Mouse (Mus musculus) neural tube, embryonic 15.5 days (tissue): ENCODE data around the gene Gm10837. TPM values are rescaled to one million over a fixed set of nuclear protein-coding genes. Genes with fewer than 3 reads are reported as not detected.
A peak's percentile ranks its signal among the peaks of the same experiment; 100 is the strongest.

Experiments
- ATAC-seq: fragments of 200-750 bp; cut with Nextera tagmentation; 2 replicates; pipeline ENCODE4 v1.8.0; 2017; ENCODE audit warnings: mild to moderate bottlenecking, moderate TSS enrichment, moderate library complexity; ENCODE audit not compliant: low FRiP score
- H3K27ac ChIP-seq: fragments of 300-500 bp; sonication (generic); replicated peaks from 2 replicates; pipeline ENCODE4 v1.5.1; 2015; ENCODE audit warnings: mild to moderate bottlenecking, inconsistent platforms
- H3K27me3 ChIP-seq: fragments of 300-500 bp; sonication (generic); replicated peaks from 2 replicates; pipeline ENCODE4 v1.6.1; 2015; ENCODE audit warnings: inconsistent platforms
- H3K36me3 ChIP-seq: fragments of 300-500 bp; sonication (generic); 2 replicates; pipeline ENCODE4 v1.6.1; 2015; ENCODE audit warnings: inconsistent platforms
- H3K4me1 ChIP-seq: fragments of 300-500 bp; sonication (generic); 2 replicates; pipeline ENCODE4 v1.6.1; 2015; ENCODE audit warnings: inconsistent platforms
- H3K4me2 ChIP-seq: fragments of 300-500 bp; sonication (generic); 2 replicates; pipeline ENCODE4 v1.6.1; 2015; ENCODE audit warnings: inconsistent platforms, mild to moderate bottlenecking, moderate library complexity
- H3K4me3 ChIP-seq: fragments of 300-500 bp; sonication (generic); replicated peaks from 2 replicates; pipeline ENCODE4 v1.5.1; 2015; ENCODE audit warnings: mild to moderate bottlenecking, inconsistent platforms
- H3K9ac ChIP-seq: fragments of 300-500 bp; sonication (generic); replicated peaks from 2 replicates; pipeline ENCODE4 v1.6.1; 2015; ENCODE audit warnings: mild to moderate bottlenecking, inconsistent platforms
- H3K9me3 ChIP-seq: fragments of 300-500 bp; sonication (generic); replicated peaks from 2 replicates; pipeline ENCODE4 v1.6.1; 2016; ENCODE audit warnings: inconsistent platforms
- WGBS: fragments of 180-500 bp; shearing (Covaris S2); methylation state at CpG from one replicate; pipeline ENCODE4 v1.1.7; 2015; ENCODE audit warnings: mixed read lengths; 5-methylcytosine and 5-hydroxymethylcytosine counted together
- polyA plus RNA-seq: library from polyadenylated mRNA; unstranded; fragments of >200 nt; fragmentation: Nextera tagmentation; extraction: Ambion mirVana; gene quantifications from 2 replicates; pipeline ENCODE4 v1.2.1, GENCODE M21; 2015

Gene Gm10837
- polyA plus RNA-seq, 1 experiment from 2014 or later, result 0.23 TPM

GRCm38 (mm10) chr14:122483024-122483385 lies 7.4 kb upstream of the Gm10837 start:
- Histone ChIP-seq H3K36me3 (no peaks in the 10 kb centered on the region), H3K27me3 (peaks cover 78% of the 10 kb centered on the region), H3K9ac (no peak overlapping the region), H3K4me1 (0 out of 2 replicates have a peak, but pooled peaks cover 8% of the 10 kb centered on the region), H3K9me3 (no peaks in the 10 kb centered on the region), H3K4me3 (peak overlapping the region; percentile 19; the same call in 1 of the 2 replicates), H3K4me2 (peak overlapping the region; percentile 42), H3K27ac (peak overlapping the region; percentile 60; the same call in 1 of the 2 replicates)
- ATAC-seq, result no peak
- WGBS, result 8% methylated on average over 5 of the region's 5 CpGs

GRCm38 (mm10) chr14:122483556-122484421 lies 6.6 kb upstream of the Gm10837 start:
- Histone ChIP-seq H3K4me1 (0 out of 2 replicates have a peak, but pooled peaks cover 7% of the 10 kb centered on the region), H3K27ac (peak overlapping the region; percentile 33; the same call in 1 of the 2 replicates), H3K9ac (no peak overlapping the region), H3K4me3 (no peak overlapping the region), H3K27me3 (peaks cover 73% of the 10 kb centered on the region), H3K4me2 (peak overlapping the region; percentile 32), H3K36me3 (no peaks in the 10 kb centered on the region), H3K9me3 (no peaks in the 10 kb centered on the region)
- ATAC-seq, result no peak
- WGBS, result 9% methylated on average over 18 of the region's 18 CpGs

- Histone ChIP-seq H3K36me3 (no peaks in the 10 kb centered on the region), H3K27ac (peak overlapping the region; percentile 7; the same call in 1 of the 2 replicates), H3K4me2 (peak overlapping the region; percentile 32; the same call in 1 of the 2 replicates), H3K9ac (no peak overlapping the region), H3K4me3 (no peak overlapping the region), H3K27me3 (peaks cover 77% of the 10 kb centered on the region), H3K9me3 (no peaks in the 10 kb centered on the region), H3K4me1 (0 out of 2 replicates have a peak, but pooled peaks cover 4% of the 10 kb centered on the region)
- WGBS, result 11% methylated on average over 4 of the region's 4 CpGs
- no peak for ATAC-seq
Measured at GRCm38 (mm10) chr14:122484458-122484843, 5.9 kb upstream of the Gm10837 start.

- Histone ChIP-seq H3K27me3 (peaks cover 78% of the 10 kb centered on the region), H3K27ac (peak overlapping the region; percentile 7; the same call in 1 of the 2 replicates), H3K4me3 (no peak overlapping the region), H3K4me2 (peak overlapping the region; percentile 31), H3K9me3 (no peaks in the 10 kb centered on the region), H3K4me1 (0 out of 2 replicates have a peak, but pooled peaks cover 4% of the 10 kb centered on the region), H3K36me3 (no peaks in the 10 kb centered on the region), H3K9ac (no peak overlapping the region)
- WGBS, result 2% methylated on average over 23 of the region's 24 CpGs
- peak; percentile 45 for ATAC-seq
Measured at GRCm38 (mm10) chr14:122484844-122485551, 5.4 kb upstream of the Gm10837 start.

GRCm38 (mm10) chr14:122485635-122486181 lies 4.7 kb upstream of the Gm10837 start:
- WGBS, result 6% methylated on average over 12 of the region's 12 CpGs
- peaks cover 9% of the 10 kb centered on the region; the same call in 1 of the 2 replicates for H3K4me1 ChIP-seq
- no peak overlapping the region for H3K9ac ChIP-seq
- 0 out of 2 replicates have a peak overlapping the region, but pooled peaks have one; percentile 45 for H3K27ac ChIP-seq
- H3K9me3 ChIP-seq, result no peaks in the 10 kb centered on the region
- ATAC-seq, result no peak
- H3K27me3 ChIP-seq, result peaks cover 79% of the 10 kb centered on the region
- H3K4me3 ChIP-seq, result no peak overlapping the region
- peak overlapping the region; percentile 31; the same call in 1 of the 2 replicates for H3K4me2 ChIP-seq
- H3K36me3 ChIP-seq, result no peaks in the 10 kb centered on the region

GRCm38 (mm10) chr14:122486611-122487010 lies 3.8 kb upstream of the Gm10837 start:
- H3K4me1 ChIP-seq, result peaks cover 11% of the 10 kb centered on the region; the same call in 1 of the 2 replicates
- no peak overlapping the region for H3K9ac ChIP-seq
- no peaks in the 10 kb centered on the region for H3K9me3 ChIP-seq
- WGBS, result 10% methylated on average over 1 of the region's 1 CpGs
- ATAC-seq, result no peak
- H3K27ac ChIP-seq, result no peak overlapping the region
- no peaks in the 10 kb centered on the region for H3K36me3 ChIP-seq
- H3K4me2 ChIP-seq, result no peak overlapping the region
- no peak overlapping the region for H3K4me3 ChIP-seq
- peaks cover 79% of the 10 kb centered on the region for H3K27me3 ChIP-seq

GRCm38 (mm10) chr14:122487366-122487765 lies 3.0 kb upstream of the Gm10837 start:
- peaks cover 74% of the 10 kb centered on the region for H3K27me3 ChIP-seq
- H3K27ac ChIP-seq, result no peak overlapping the region
- ATAC-seq, result no peak
- H3K9me3 ChIP-seq, result no peaks in the 10 kb centered on the region
- no peaks in the 10 kb centered on the region for H3K36me3 ChIP-seq
- peaks cover 10% of the 10 kb centered on the region; the same call in 1 of the 2 replicates for H3K4me1 ChIP-seq
- no peak overlapping the region for H3K9ac ChIP-seq
- H3K4me2 ChIP-seq, result no peak overlapping the region
- H3K4me3 ChIP-seq, result no peak overlapping the region
- WGBS, result 10% methylated on average over 5 of the region's 5 CpGs

- WGBS, result 2% methylated on average over 5 of the region's 5 CpGs
- no peaks in the 10 kb centered on the region for H3K36me3 ChIP-seq
- no peak for ATAC-seq
- H3K4me1 ChIP-seq, result peaks cover 7% of the 10 kb centered on the region; the same call in 1 of the 2 replicates
- no peaks in the 10 kb centered on the region for H3K9me3 ChIP-seq
- peak overlapping the region; percentile 20; the same call in 1 of the 2 replicates for H3K4me2 ChIP-seq
- H3K27ac ChIP-seq, result no peak overlapping the region
- peaks cover 61% of the 10 kb centered on the region for H3K27me3 ChIP-seq
- H3K4me3 ChIP-seq, result no peak overlapping the region
- H3K9ac ChIP-seq, result no peak overlapping the region
Measured at GRCm38 (mm10) chr14:122489041-122489440, 1.3 kb upstream of the Gm10837 start.

- Histone ChIP-seq H3K27me3 (peaks cover 54% of the 10 kb centered on the region), H3K27ac (no peak overlapping the region)
- 2% methylated on average over 12 of the region's 12 CpGs for WGBS
Measured at GRCm38 (mm10) chr14:122489686-122490414, 536 bp upstream of the Gm10837 start.

GRCm38 (mm10) chr14:122491521-122491920 lies 1.1 kb downstream of the Gm10837 start:
- Histone ChIP-seq H3K9me3 (no peaks in the 10 kb centered on the region), H3K4me2 (no peak overlapping the region), H3K27ac (peak overlapping the region; percentile 46), H3K4me3 (no peak overlapping the region), H3K36me3 (no peaks in the 10 kb centered on the region), H3K4me1 (peaks cover 7% of the 10 kb centered on the region; the same call in 1 of the 2 replicates), H3K9ac (no peak overlapping the region), H3K27me3 (peaks cover 42% of the 10 kb centered on the region)
- ATAC-seq, result no peak
- 71% methylated on average over 6 of the region's 6 CpGs for WGBS

More at GRCm38 (mm10) chr14:122489686-122490414, 536 bp upstream of the Gm10837 start:
- H3K4me1 ChIP-seq, result peaks cover 7% of the 10 kb centered on the region; the same call in 1 of the 2 replicates
- H3K9me3 ChIP-seq, result no peaks in the 10 kb centered on the region
- no peaks in the 10 kb centered on the region for H3K36me3 ChIP-seq
- H3K9ac ChIP-seq, result no peak overlapping the region
- no peak for ATAC-seq
- H3K4me2 ChIP-seq, result peak overlapping the region; percentile 45
- no peak overlapping the region for H3K4me3 ChIP-seq

- no peak for ATAC-seq
- Histone ChIP-seq H3K9me3 (no peaks in the 10 kb centered on the region), H3K27ac (no peak overlapping the region), H3K27me3 (peaks cover 39% of the 10 kb centered on the region), H3K9ac (no peak overlapping the region), H3K4me3 (no peak overlapping the region), H3K36me3 (no peaks in the 10 kb centered on the region), H3K4me1 (peaks cover 7% of the 10 kb centered on the region; the same call in 1 of the 2 replicates), H3K4me2 (no peak overlapping the region)
- 71% methylated on average over 1 of the region's 1 CpGs for WGBS
Measured at GRCm38 (mm10) chr14:122492015-122492414, 1.6 kb downstream of the Gm10837 start.
